Mouse (Mus musculus): ENCODE results near the gene Cradd. TPM values are rescaled to one million over a fixed set of nuclear protein-coding genes. Genes with fewer than 3 reads are reported as not detected.

Gene Cradd
- total RNA-seq (2023) = 1 to 10 TPM; 8.1 to 9.2 TPM

GRCm38 (mm10) chr10:95323393-95324277 is at the start of gene Cradd:
Gene Cradd, minus strand, starts transcription at chr10:95324133.

Other genes with a start within 250 kb of the Cradd start
- 1 to 10 TPM in 1 of 2 experiments, under 1 TPM in 1; 0.97 to 1.2 TPM for gene Socs2, start 93.0 kb upstream of the Cradd start, total RNA-seq (2023)
- 10 to 100 TPM; 23.1 to 35.9 TPM for gene Mrpl42, start 177.8 kb upstream of the Cradd start, total RNA-seq (2023)
- gene Ube2n, start 191.0 kb upstream of the Cradd start, total RNA-seq (2023) = 10 to 100 TPM; 74.8 to 78.7 TPM
- gene Nudt4, start 240.0 kb upstream of the Cradd start, total RNA-seq (2023) = 100 to 1,000 TPM; 215 to 240 TPM

All from neutrophil, adult 59 days (primary cell).